Mouse (Mus musculus) neural tube, embryonic 12.5 days (tissue): ENCODE data around the gene Kdm1a. TPM values are rescaled to one million over a fixed set of nuclear protein-coding genes. Genes with fewer than 3 reads are reported as not detected.
A peak's percentile ranks its signal among the peaks of the same experiment; 100 is the strongest.

Source experiments
- ATAC-seq: fragments of 200-750 bp; cut with Nextera tagmentation; 2 replicates; pipeline ENCODE4 v1.8.0; 2017; ENCODE audit warnings: low read depth, mild to moderate bottlenecking, moderate TSS enrichment, moderate library complexity; ENCODE audit not compliant: low FRiP score
- H3K27ac ChIP-seq: fragments of 300-500 bp; sonication (generic); 2 replicates; pipeline ENCODE4 v1.5.1; 2016
- H3K27me3 ChIP-seq: fragments of 300-500 bp; sonication (generic); replicated peaks from 2 replicates; pipeline ENCODE4 v1.6.1; 2016; ENCODE audit warnings: mild to moderate bottlenecking
- H3K36me3 ChIP-seq: fragments of 300-500 bp; sonication (generic); 2 replicates; pipeline ENCODE4 v1.6.1; 2016; ENCODE audit warnings: mild to moderate bottlenecking
- H3K4me1 ChIP-seq: fragments of 300-500 bp; sonication (generic); 2 replicates; pipeline ENCODE4 v1.6.1; 2016
- H3K4me2 ChIP-seq: fragments of 300-500 bp; sonication (generic); replicated peaks from 2 replicates; pipeline ENCODE4 v1.6.1; 2016; ENCODE audit warnings: mild to moderate bottlenecking
- H3K4me3 ChIP-seq: fragments of 300-500 bp; sonication (generic); 2 replicates; pipeline ENCODE4 v1.5.1; 2016
- H3K9ac ChIP-seq: fragments of 300-500 bp; sonication (generic); 2 replicates; pipeline ENCODE4 v1.6.1; 2016; ENCODE audit warnings: mild to moderate bottlenecking
- H3K9me3 ChIP-seq: fragments of 300-500 bp; sonication (generic); 2 replicates; pipeline ENCODE4 v1.6.1; 2016; ENCODE audit warnings: mild to moderate bottlenecking
- WGBS: fragments of 180-500 bp; shearing (Covaris S2); methylation state at CpG from one replicate; pipeline ENCODE4 v1.1.7; 2016; 5-methylcytosine and 5-hydroxymethylcytosine counted together
- polyA plus RNA-seq: library from polyadenylated mRNA; unstranded; fragments of >200 nt; fragmentation: Nextera tagmentation; extraction: Ambion mirVana; gene quantifications from 2 replicates; pipeline ENCODE4 v1.2.1, GENCODE M21; 2016

Kdm1a gene
- polyA plus RNA-seq, 1 experiment from 2014 or later: 137 TPM

- H3K9me3 ChIP-seq: no peaks in the 10 kb centered on the region
- peak overlapping the region; percentile 9 for H3K4me3 ChIP-seq
- WGBS: 94% methylated on average over 3 of the region's 3 CpGs
- H3K27ac ChIP-seq: no peak overlapping the region
- peak overlapping the region; percentile 71 for H3K4me2 ChIP-seq
- no peak for ATAC-seq
- H3K27me3 ChIP-seq: no peaks in the 10 kb centered on the region
- H3K4me1 ChIP-seq: peaks cover 18% of the 10 kb centered on the region
- no peak overlapping the region for H3K9ac ChIP-seq
- H3K36me3 ChIP-seq: no peaks in the 10 kb centered on the region
Measured at GRCm38 (mm10) chr4:136599869-136600268, 2.7 kb downstream of the Kdm1a start.

GRCm38 (mm10) chr4:136598268-136598876 is 4.2 kb downstream of the Kdm1a start:
- H3K9me3 ChIP-seq: no peaks in the 10 kb centered on the region
- 90% methylated on average over 7 of the region's 7 CpGs for whole genome bisulfite sequencing
- no peaks in the 10 kb centered on the region for H3K36me3 ChIP-seq
- H3K4me1 ChIP-seq: peaks cover 23% of the 10 kb centered on the region
- no peak for ATAC-seq
- H3K9ac ChIP-seq: no peak overlapping the region
- no peak overlapping the region for H3K27ac ChIP-seq
- 0 out of 2 replicates have a peak overlapping the region, but pooled peaks have one; percentile 12 for H3K4me2 ChIP-seq
- no peak overlapping the region for H3K4me3 ChIP-seq
- H3K27me3 ChIP-seq: no peaks in the 10 kb centered on the region

GRCm38 (mm10) chr4:136595221-136595620 is 7.3 kb downstream of the Kdm1a start:
- H3K9ac ChIP-seq: no peak overlapping the region
- H3K27me3 ChIP-seq: no peaks in the 10 kb centered on the region
- H3K27ac ChIP-seq: no peak overlapping the region
- no peak overlapping the region for H3K4me3 ChIP-seq
- WGBS: 86% methylated on average over 6 of the region's 6 CpGs
- H3K4me2 ChIP-seq: no peak overlapping the region
- H3K36me3 ChIP-seq: peaks cover 13% of the 10 kb centered on the region
- H3K4me1 ChIP-seq: peaks cover 14% of the 10 kb centered on the region
- no peaks in the 10 kb centered on the region for H3K9me3 ChIP-seq
- no peak for ATAC-seq

- Histone ChIP-seq H3K27ac (no peak overlapping the region), H3K27me3 (no peaks in the 10 kb centered on the region), H3K9me3 (no peaks in the 10 kb centered on the region), H3K4me1 (peaks cover 10% of the 10 kb centered on the region), H3K9ac (no peak overlapping the region), H3K4me3 (no peak overlapping the region), H3K36me3 (peaks cover 19% of the 10 kb centered on the region), H3K4me2 (no peak overlapping the region)
- WGBS: 93% methylated on average over 2 of the region's 2 CpGs
- ATAC-seq: no peak
Measured at GRCm38 (mm10) chr4:136594006-136594405, 8.5 kb downstream of the Kdm1a start.

GRCm38 (mm10) chr4:136592111-136592510 is 10.4 kb downstream of the Kdm1a start:
- Histone ChIP-seq H3K27me3 (no peaks in the 10 kb centered on the region), H3K4me2 (no peak overlapping the region), H3K9me3 (no peaks in the 10 kb centered on the region), H3K27ac (no peak overlapping the region), H3K4me3 (no peak overlapping the region), H3K4me1 (peaks cover 14% of the 10 kb centered on the region), H3K9ac (no peak overlapping the region), H3K36me3 (peaks cover 19% of the 10 kb centered on the region)
- ATAC-seq: no peak
- WGBS: 68% methylated on average over 4 of the region's 4 CpGs

GRCm38 (mm10) chr4:136588003-136588402 is 14.5 kb downstream of the Kdm1a start:
- H3K36me3 ChIP-seq: peaks cover 19% of the 10 kb centered on the region
- no peak overlapping the region for H3K4me2 ChIP-seq
- H3K4me1 ChIP-seq: peaks cover 14% of the 10 kb centered on the region; the same call in 1 of the 2 replicates
- 93% methylated on average over 4 of the region's 4 CpGs for WGBS
- no peak for ATAC-seq
- no peak overlapping the region for H3K9ac ChIP-seq
- H3K27ac ChIP-seq: no peak overlapping the region
- H3K4me3 ChIP-seq: no peak overlapping the region
- H3K9me3 ChIP-seq: no peaks in the 10 kb centered on the region
- no peaks in the 10 kb centered on the region for H3K27me3 ChIP-seq

GRCm38 (mm10) chr4:136587221-136587827 is 15.2 kb downstream of the Kdm1a start:
- Histone ChIP-seq H3K27ac (no peak overlapping the region), H3K4me2 (no peak overlapping the region), H3K9ac (no peak overlapping the region), H3K4me1 (peaks cover 17% of the 10 kb centered on the region; the same call in 1 of the 2 replicates), H3K4me3 (no peak overlapping the region), H3K36me3 (peaks cover 16% of the 10 kb centered on the region), H3K9me3 (no peaks in the 10 kb centered on the region), H3K27me3 (no peaks in the 10 kb centered on the region)
- whole genome bisulfite sequencing: 90% methylated on average over 4 of the region's 4 CpGs
- no peak for ATAC-seq

- no peaks in the 10 kb centered on the region; the same call in 1 of the 2 replicates for H3K36me3 ChIP-seq
- 87% methylated on average over 3 of the region's 3 CpGs for WGBS
- peaks cover 6% of the 10 kb centered on the region; the same call in 1 of the 2 replicates for H3K4me1 ChIP-seq
- H3K4me3 ChIP-seq: no peak overlapping the region
- no peak overlapping the region for H3K4me2 ChIP-seq
- no peak for ATAC-seq
- no peaks in the 10 kb centered on the region for H3K9me3 ChIP-seq
- H3K9ac ChIP-seq: no peak overlapping the region
- no peaks in the 10 kb centered on the region for H3K27me3 ChIP-seq
- no peak overlapping the region for H3K27ac ChIP-seq
Measured at GRCm38 (mm10) chr4:136581885-136582284, 20.6 kb downstream of the Kdm1a start.

GRCm38 (mm10) chr4:136569998-136570397 is 32.5 kb downstream of the Kdm1a start:
- no peaks in the 10 kb centered on the region for H3K27me3 ChIP-seq
- H3K27ac ChIP-seq: no peak overlapping the region
- no peaks in the 10 kb centered on the region for H3K9me3 ChIP-seq
- H3K4me1 ChIP-seq: no peaks in the 10 kb centered on the region
- H3K9ac ChIP-seq: no peak overlapping the region
- ATAC-seq: no peak
- H3K4me2 ChIP-seq: no peak overlapping the region
- H3K4me3 ChIP-seq: no peak overlapping the region
- peaks cover 70% of the 10 kb centered on the region for H3K36me3 ChIP-seq

GRCm38 (mm10) chr4:136568629-136569028 is 33.9 kb downstream of the Kdm1a start:
- WGBS: 88% methylated on average over 3 of the region's 3 CpGs
- H3K27me3 ChIP-seq: no peaks in the 10 kb centered on the region
- H3K9ac ChIP-seq: no peak overlapping the region
- H3K4me2 ChIP-seq: no peak overlapping the region
- H3K9me3 ChIP-seq: no peaks in the 10 kb centered on the region
- no peak overlapping the region for H3K27ac ChIP-seq
- ATAC-seq: no peak
- no peak overlapping the region for H3K4me3 ChIP-seq
- H3K36me3 ChIP-seq: peaks cover 79% of the 10 kb centered on the region
- no peaks in the 10 kb centered on the region for H3K4me1 ChIP-seq

- peaks cover 67% of the 10 kb centered on the region for H3K36me3 ChIP-seq
- H3K9ac ChIP-seq: no peak overlapping the region
- 89% methylated on average over 6 of the region's 6 CpGs for WGBS
Measured at GRCm38 (mm10) chr4:136562755-136563154, 39.8 kb downstream of the Kdm1a start.

GRCm38 (mm10) chr4:136560270-136560991 is 42.1 kb downstream of the Kdm1a start:
- WGBS: 90% methylated on average over 8 of the region's 8 CpGs
- H3K4me1 ChIP-seq: no peaks in the 10 kb centered on the region
- H3K9me3 ChIP-seq: no peaks in the 10 kb centered on the region
- H3K27me3 ChIP-seq: no peaks in the 10 kb centered on the region
- no peak overlapping the region for H3K27ac ChIP-seq
- H3K36me3 ChIP-seq: peaks cover 64% of the 10 kb centered on the region
- no peak for ATAC-seq
- H3K4me3 ChIP-seq: no peak overlapping the region
- no peak overlapping the region for H3K4me2 ChIP-seq
- no peak overlapping the region for H3K9ac ChIP-seq

More at GRCm38 (mm10) chr4:136562755-136563154, 39.8 kb downstream of the Kdm1a start:
- H3K4me3 ChIP-seq: no peak overlapping the region
- H3K4me2 ChIP-seq: no peak overlapping the region
- no peaks in the 10 kb centered on the region for H3K27me3 ChIP-seq
- no peak overlapping the region for H3K27ac ChIP-seq
- H3K9me3 ChIP-seq: no peaks in the 10 kb centered on the region
- H3K4me1 ChIP-seq: no peaks in the 10 kb centered on the region
- ATAC-seq: no peak
